Mouse (Mus musculus) thymus, adult 2 months (tissue): Measurements from ENCODE around the gene Gm20388. TPM values are rescaled to one million over a fixed set of nuclear protein-coding genes. Genes with fewer than 3 reads are reported as not detected.

Experiments
- DNase-seq: peaks from one replicate; pipeline ENCODE4 v3.0.0; 2021
- H3K27ac ChIP-seq: fragments of 200-500 bp; 2 replicates; pipeline ENCODE4 v1.5.1; 2012; ENCODE audit warnings: low read length, control low read depth; ENCODE audit not compliant: control insufficient read depth, insufficient read depth
- H3K27me3 ChIP-seq: fragments of 200-500 bp; 2 replicates; pipeline ENCODE4 v1.6.1; 2012; ENCODE audit warnings: mild to moderate bottlenecking, low read length, moderate library complexity, mixed read lengths; ENCODE audit not compliant: control insufficient read depth, insufficient read depth
- H3K36me3 ChIP-seq: fragments of 200-500 bp; 2 replicates; pipeline ENCODE4 v1.6.1; 2012; ENCODE audit warnings: mild to moderate bottlenecking, low read length, moderate library complexity; ENCODE audit not compliant: control insufficient read depth, insufficient read depth
- H3K4me1 ChIP-seq: fragments of 200-500 bp; replicated peaks from 2 replicates; pipeline ENCODE4 v1.6.1; 2012; ENCODE audit warnings: low read length; ENCODE audit not compliant: control insufficient read depth, insufficient read depth
- H3K4me3 ChIP-seq: fragments of 200-500 bp; 2 replicates; pipeline ENCODE4 v1.5.1; 2012; ENCODE audit warnings: mild to moderate bottlenecking, low read length, control low read depth, moderate library complexity; ENCODE audit not compliant: control insufficient read depth, insufficient read depth
- CTCF ChIP-seq: fragments of 200-500 bp; IDR thresholded peaks from 2 replicates; pipeline ENCODE4 v1.5.1; 2012; ENCODE audit warnings: mild to moderate bottlenecking, control low read depth, low read length, moderate library complexity, borderline replicate concordance; ENCODE audit not compliant: control insufficient read depth, poor library complexity, insufficient read depth; ENCODE audit errors: extremely low read depth
- POLR2A ChIP-seq: fragments of 200-500 bp; IDR thresholded peaks from 2 replicates; pipeline ENCODE4 v1.6.1; 2012; ENCODE audit warnings: mild to moderate bottlenecking, low read length, control low read depth, moderate library complexity; ENCODE audit not compliant: control insufficient read depth, poor library complexity, insufficient read depth; ENCODE audit errors: extremely low read depth
- WGBS: fragments of 180-500 bp; shearing (Covaris S2); methylation state at CpG from one replicate; pipeline ENCODE4 v1.1.7; 2018; 5-methylcytosine and 5-hydroxymethylcytosine counted together
- polyA plus RNA-seq: library from polyadenylated mRNA; depleted of rRNA; stranded (reverse); fragments of >200 nt; gene quantifications from 2 replicates; pipeline ENCODE4 v1.2.3, GENCODE M21; 2012

Gene Gm20388
- polyA plus RNA-seq, 1 experiment, result 103 TPM

DNA sequence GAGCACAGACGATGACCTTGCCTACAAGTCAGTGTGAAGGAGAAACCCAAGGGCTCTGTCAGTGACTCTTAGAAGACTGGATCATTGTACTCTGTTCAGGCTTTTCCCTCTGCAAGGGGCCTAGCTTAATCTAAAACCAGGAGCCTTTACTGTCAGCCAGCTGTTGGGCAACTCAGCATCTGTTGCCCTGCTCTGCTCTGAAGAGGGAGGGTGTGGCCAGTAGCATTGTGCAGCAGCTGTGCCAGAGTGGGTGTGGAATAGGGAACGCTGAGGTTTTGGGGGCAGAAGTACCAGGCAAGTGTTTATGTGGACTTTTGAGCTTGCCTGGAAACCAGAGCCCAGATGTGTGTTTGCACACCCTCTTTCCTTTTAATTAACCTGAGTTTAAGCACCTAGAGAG, 2111.1 kb downstream of the Gm20388 start:
- H3K4me3 ChIP-seq, result no peak overlapping the region
- peaks cover 32% of the 10 kb centered on the region for H3K36me3 ChIP-seq
- no peak overlapping the region for H3K27ac ChIP-seq
- WGBS, result 52% methylated on average over 2 of the region's 2 CpGs
- TF ChIP-seq POLR2A (no peak), CTCF (no peak)
- H3K4me1 ChIP-seq, result no peaks in the 10 kb centered on the region
- H3K27me3 ChIP-seq, result no peaks in the 10 kb centered on the region
- DNase-seq, result no peak

DNA sequence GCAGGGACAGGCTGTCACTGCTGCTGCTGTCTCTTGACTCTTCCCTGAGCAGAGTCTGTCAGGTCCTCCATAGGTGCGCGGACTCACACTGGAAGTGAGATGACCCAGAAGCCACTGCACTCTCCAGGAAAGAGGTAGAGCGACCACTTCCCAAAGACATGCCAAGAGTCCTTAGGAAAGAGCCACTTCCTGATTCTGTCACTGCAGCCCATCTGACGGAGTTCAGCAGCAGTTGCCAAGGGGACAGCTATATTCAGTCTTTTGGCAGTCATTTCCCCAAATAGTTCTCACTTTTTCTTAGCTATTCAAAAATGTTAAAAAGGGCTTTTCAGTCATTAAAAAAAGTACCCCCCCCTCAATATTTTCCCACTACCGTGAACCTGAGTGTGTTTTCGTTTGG, 2111.6 kb downstream of the Gm20388 start:
- Histone ChIP-seq H3K4me1 (no peaks in the 10 kb centered on the region), H3K27ac (no peak overlapping the region), H3K36me3 (peaks cover 31% of the 10 kb centered on the region), H3K4me3 (no peak overlapping the region), H3K27me3 (no peaks in the 10 kb centered on the region)
- TF ChIP-seq CTCF, result no peak
- no peak for TF ChIP-seq POLR2A
- DNase-seq, result no peak
- WGBS, result 84% methylated on average over 6 of the region's 6 CpGs

DNA sequence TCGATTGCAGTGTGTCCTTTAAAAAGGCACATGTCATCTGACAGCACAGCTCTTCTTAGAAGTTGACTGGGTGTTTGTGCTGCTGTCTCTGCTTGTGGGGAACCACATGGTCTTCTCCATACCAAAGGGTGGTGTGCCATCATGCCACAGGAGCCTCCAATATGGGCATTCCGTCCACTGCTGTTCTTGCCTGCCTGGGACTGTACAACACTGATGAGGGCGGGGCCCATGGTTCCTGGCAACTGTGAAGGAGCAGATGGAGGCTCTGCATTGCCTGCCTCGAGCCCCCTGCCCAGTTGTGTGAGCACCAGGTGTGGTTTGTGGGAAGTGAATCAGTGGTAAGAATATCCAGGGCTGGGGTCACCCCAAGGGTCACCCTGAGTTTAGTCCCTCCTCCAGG, 2112.1 kb downstream of the Gm20388 start:
- Histone ChIP-seq H3K27me3 (no peaks in the 10 kb centered on the region), H3K4me3 (no peak overlapping the region), H3K36me3 (peaks cover 31% of the 10 kb centered on the region), H3K27ac (no peak overlapping the region), H3K4me1 (no peaks in the 10 kb centered on the region)
- TF ChIP-seq POLR2A (no peak), CTCF (no peak)
- WGBS, result 75% methylated on average over 4 of the region's 4 CpGs
- no peak for DNase-seq

DNA sequence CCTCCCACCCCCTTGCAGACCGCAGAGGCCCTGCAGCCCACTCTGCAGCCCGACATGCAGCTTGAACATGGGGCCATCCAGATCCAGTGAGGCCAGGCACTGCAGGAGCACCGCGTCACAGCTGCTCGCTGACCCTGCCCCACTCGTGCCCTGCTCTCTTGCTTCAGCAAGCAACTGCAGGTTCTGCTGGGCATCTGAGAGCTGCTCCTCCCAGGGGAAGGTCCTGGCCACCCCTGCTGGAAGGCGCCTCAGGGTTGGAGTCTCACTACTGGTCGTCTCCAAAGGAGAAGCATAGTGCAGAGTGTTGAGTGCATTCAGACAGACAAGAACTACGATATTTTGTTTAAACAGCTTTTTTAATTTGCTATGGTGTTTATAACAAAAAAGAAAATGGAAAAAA, 2114.9 kb downstream of the Gm20388 start:
- H3K36me3 ChIP-seq, result peaks cover 22% of the 10 kb centered on the region
- no peaks in the 10 kb centered on the region for H3K27me3 ChIP-seq
- no peaks in the 10 kb centered on the region for H3K4me1 ChIP-seq
- TF ChIP-seq POLR2A, result no peak
- no peak for TF ChIP-seq CTCF
- no peak overlapping the region for H3K4me3 ChIP-seq
- 98% methylated on average over 9 of the region's 9 CpGs for whole genome bisulfite sequencing
- no peak overlapping the region for H3K27ac ChIP-seq
- no peak for DNase-seq

DNA sequence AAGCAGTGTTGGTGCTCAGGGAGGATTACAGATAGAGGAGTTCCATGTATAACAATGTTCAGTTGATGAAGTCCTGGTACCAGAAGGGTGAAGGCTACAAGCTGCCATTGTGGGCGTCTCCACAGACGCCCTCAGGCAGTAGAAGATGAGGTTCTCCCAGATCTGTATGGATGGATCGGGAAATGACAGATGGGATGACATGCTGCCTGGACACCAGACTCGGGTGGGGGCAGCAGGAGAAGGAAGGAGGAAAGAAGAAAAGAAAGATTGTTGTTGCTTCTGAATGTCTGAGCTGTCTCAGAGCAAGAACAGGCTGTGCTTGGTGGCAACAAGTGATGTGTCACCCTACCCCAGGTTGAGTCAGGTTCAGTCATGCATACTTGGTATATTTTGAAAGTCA, 2117.5 kb downstream of the Gm20388 start:
- Histone ChIP-seq H3K4me3 (no peak overlapping the region), H3K36me3 (peaks cover 21% of the 10 kb centered on the region), H3K27ac (no peak overlapping the region), H3K4me1 (no peaks in the 10 kb centered on the region), H3K27me3 (no peaks in the 10 kb centered on the region)
- 93% methylated on average over 4 of the region's 4 CpGs for WGBS
- TF ChIP-seq CTCF, result no peak
- TF ChIP-seq POLR2A, result no peak
- DNase-seq, result no peak

DNA sequence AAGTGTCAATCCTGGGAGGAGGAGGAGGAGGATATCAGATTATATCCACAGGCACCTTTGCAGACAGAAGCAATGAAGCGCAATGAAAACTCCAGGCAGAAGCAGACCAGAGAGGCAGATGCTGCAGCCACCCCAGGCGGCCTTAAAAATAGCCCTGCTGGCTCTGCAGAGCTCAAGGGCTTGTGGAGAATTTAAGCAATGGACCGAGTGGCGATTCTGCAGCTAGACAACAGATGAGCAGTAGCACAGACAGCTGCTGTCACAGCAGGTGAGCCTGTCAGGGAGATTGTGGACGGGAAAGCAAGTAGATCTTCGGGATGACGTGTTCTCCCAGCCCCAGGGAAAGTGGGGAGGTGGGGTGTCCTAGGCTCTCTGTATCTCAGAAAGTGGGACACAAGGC, 2120.3 kb downstream of the Gm20388 start:
- H3K36me3 ChIP-seq, result peaks cover 10% of the 10 kb centered on the region
- TF ChIP-seq POLR2A, result no peak
- H3K4me1 ChIP-seq, result 0 out of 2 replicates have a peak, but pooled peaks cover 2% of the 10 kb centered on the region
- no peak overlapping the region for H3K4me3 ChIP-seq
- WGBS, result 94% methylated on average over 7 of the region's 7 CpGs
- DNase-seq, result no peak
- H3K27me3 ChIP-seq, result no peaks in the 10 kb centered on the region
- H3K27ac ChIP-seq, result no peak overlapping the region

DNA sequence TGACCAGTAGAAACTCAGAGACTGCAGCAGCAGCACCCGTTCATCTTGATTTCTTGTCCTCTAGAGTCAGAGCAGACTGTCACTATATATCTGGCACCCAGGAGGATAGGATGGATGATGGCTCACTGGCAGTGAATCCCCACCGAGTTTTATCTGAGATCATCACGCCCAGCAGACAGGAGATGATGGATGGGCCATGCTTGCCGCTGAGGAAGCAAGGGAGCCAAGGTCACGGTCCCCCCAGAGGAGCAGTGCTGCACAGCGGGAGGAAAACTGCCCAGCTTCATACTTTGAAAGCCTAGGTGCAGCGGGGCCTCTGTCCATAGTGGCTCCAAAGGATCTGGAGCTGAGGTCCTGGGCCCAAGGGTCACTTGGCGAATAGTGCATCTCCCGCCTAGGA, 2122.1 kb downstream of the Gm20388 start:
- H3K4me3 ChIP-seq, result no peak overlapping the region
- no peak for DNase-seq
- no peaks in the 10 kb centered on the region for H3K27me3 ChIP-seq
- H3K4me1 ChIP-seq, result 0 out of 2 replicates have a peak, but pooled peaks cover 2% of the 10 kb centered on the region
- H3K36me3 ChIP-seq, result no peaks in the 10 kb centered on the region
- H3K27ac ChIP-seq, result no peak overlapping the region
- WGBS, result 76% methylated on average over 9 of the region's 9 CpGs
- TF ChIP-seq POLR2A, result no peak
- no peak for TF ChIP-seq CTCF
